ENCODE assay signal across 9 mouse cellular contexts in the genomic region with DNA sequence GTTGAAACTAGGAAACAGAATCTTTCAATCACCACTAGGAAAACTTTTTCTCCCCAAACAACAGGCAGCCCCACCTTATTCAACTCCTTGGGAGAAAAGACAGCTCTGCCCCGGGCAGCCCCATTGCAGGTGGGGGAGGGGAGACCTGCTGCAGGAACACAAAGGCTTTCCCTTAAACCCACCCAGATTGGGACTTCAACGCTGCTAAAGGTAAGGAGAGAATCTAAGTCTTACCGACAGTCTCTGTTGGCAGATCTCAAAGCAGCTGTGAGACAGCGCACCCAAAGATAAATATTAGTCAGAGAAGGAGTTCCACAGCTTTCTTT. TPM values are rescaled to one million over a fixed set of nuclear protein-coding genes. Genes with fewer than 3 reads are reported as not detected.
A peak's percentile ranks its signal among the peaks of the same experiment; 100 is the strongest.
DNase-seq lines count a peak whose midpoint lies in the region; ATAC-seq lines count a peak whose summit lies in the region.
"Had no signal": no experiment of that assay in that cellular context is flagged by ENCODE, and none has a peak within 500 bp of the region (broad histone marks: within the 10 kb centered on the region; RNA-seq: fewer than 3 reads in every experiment).

No protein-coding gene starts in this region.

- no peaks in the 10 kb centered on the region for H3K27me3 ChIP-seq in midbrain, embryonic 14.5 days (ENCODE audit: control insufficient read depth, insufficient read depth, low read length)

- no peaks in the 10 kb centered on the region for H3K36me3 ChIP-seq in midbrain, embryonic 14.5 days (ENCODE audit: control insufficient read depth, insufficient read depth, low read length)

- H3K9ac ChIP-seq in midbrain, embryonic 14.5 days (replicated peaks; ENCODE audit: low read length), result peak overlapping the region; percentile 48; the same call in 1 of the 2 replicates

- peak; percentile 48 to 65 for DNase-seq in kidney, postnatal 4 days
- no peak for DNase-seq in kidney, postnatal 14 days
- DNase-seq in embryo, embryonic 10 days (ENCODE audit: low spot score), result peak; percentile 37
- DNase-seq in heart, postnatal 4 days, result peak; percentile 17
- DNase-seq in midbrain, embryonic 14.5 days, result peak; percentile 86
- DNase-seq in frontal cortex, postnatal 36 days (ENCODE audit: low spot score in 2 of 2), result no peak
- DNase-seq in Muller cell, postnatal 12 days (ENCODE audit: inconsistent ontology term), result no peak

- ATAC-seq in midbrain, embryonic 14.5 days (ENCODE audit: low FRiP score, low TSS enrichment), result peak; percentile 89
- ATAC-seq in monocyte, adult 5-6 weeks (replicated peaks; ENCODE audit: insufficient number of reproducible peaks, low FRiP score, low TSS enrichment, poor library complexity, severe bottlenecking), result no peak

- peak overlapping the region; percentile 73 for H3K27ac ChIP-seq in midbrain, embryonic 14.5 days (replicated peaks; ENCODE audit: low read depth, low read length)

- H3K9me3 ChIP-seq in midbrain, embryonic 14.5 days (ENCODE audit: control insufficient read depth, low read length), result no peaks in the 10 kb centered on the region

- H3K4me2 ChIP-seq in midbrain, embryonic 14.5 days (ENCODE audit: low read length), result peak overlapping the region; percentile 51

- H3K4me1 ChIP-seq in midbrain, embryonic 14.5 days (ENCODE audit: control insufficient read depth, insufficient read depth, low read length), result no peaks in the 10 kb centered on the region

- peak overlapping the region; percentile 25 for H3K4me3 ChIP-seq in midbrain, embryonic 14.5 days (replicated peaks; ENCODE audit: low read depth, low read length)

- 10% methylated on average over 4 of the region's 4 CpGs for WGBS in midbrain, embryonic 14.5 days

RNA-seq across cellular contexts. Expression of gene Gm26661, which starts 41.7 kb away (rescaled TPM):
- total RNA-seq in heart, postnatal 4 days (2021), result not detected
- not detected in 2 replicates for polyA plus RNA-seq in midbrain, embryonic 14.5 days (2014; fragmentation: Nextera tagmentation; extraction: Ambion mirVana)
- not detected in 3 replicates for total RNA-seq in monocyte, adult 5-6 weeks (2017)
- total RNA-seq: heart, postnatal 14 days had no signal

Comparison
In these comparisons a context has a peak if more than half of its experiments do, and no peak if none do; other contexts are left out.
1. DNase-seq: peak in kidney, postnatal 4 days (2 of 2), embryo, embryonic 10 days (single experiment), heart, postnatal 4 days (single experiment) and midbrain, embryonic 14.5 days (single experiment); none in kidney, postnatal 14 days (single experiment), frontal cortex, postnatal 36 days (0 of 2) and Muller cell, postnatal 12 days (single experiment).